Mouse (Mus musculus) testis, adult 2 months (tissue): ENCODE results near the gene Cntnap2. TPM values are rescaled to one million over a fixed set of nuclear protein-coding genes. Genes with fewer than 3 reads are reported as not detected.

ENCODE experiments used
- H3K27ac ChIP-seq: fragments of 200-500 bp; 2 replicates; pipeline ENCODE4 v1.5.1; 2012; ENCODE audit warnings: low read depth, low read length; ENCODE audit not compliant: control insufficient read depth, insufficient read depth
- H3K27me3 ChIP-seq: fragments of 200-500 bp; 2 replicates; pipeline ENCODE4 v1.6.1; 2012; ENCODE audit warnings: mild to moderate bottlenecking, low read length, moderate library complexity; ENCODE audit not compliant: control insufficient read depth, insufficient read depth
- H3K36me3 ChIP-seq: fragments of 200-500 bp; 2 replicates; pipeline ENCODE4 v1.6.1; 2012; ENCODE audit warnings: mild to moderate bottlenecking, low read length; ENCODE audit not compliant: control insufficient read depth, insufficient read depth
- H3K4me1 ChIP-seq: fragments of 200-500 bp; 2 replicates; pipeline ENCODE4 v1.6.1; 2012; ENCODE audit warnings: low read length; ENCODE audit not compliant: control insufficient read depth, insufficient read depth
- H3K4me3 ChIP-seq: fragments of 200-500 bp; 2 replicates; pipeline ENCODE4 v1.5.1; 2012; ENCODE audit warnings: low read depth, mild to moderate bottlenecking, low read length, moderate library complexity, mixed read lengths; ENCODE audit not compliant: control insufficient read depth
- CTCF ChIP-seq: fragments of 200-500 bp; IDR thresholded peaks from 2 replicates; pipeline ENCODE4 v1.5.1; 2012; ENCODE audit warnings: low read depth, mild to moderate bottlenecking, inconsistent platforms, low read length, moderate library complexity; ENCODE audit not compliant: control insufficient read depth, insufficient read depth, insufficient replicate concordance
- POLR2A ChIP-seq: fragments of 200-500 bp; IDR thresholded peaks from 2 replicates; pipeline ENCODE4 v1.6.1; 2012; ENCODE audit warnings: low read depth, mild to moderate bottlenecking, inconsistent platforms, low read length, moderate library complexity; ENCODE audit not compliant: control insufficient read depth
- polyA plus RNA-seq: library from polyadenylated mRNA; depleted of rRNA; stranded (reverse); fragments of >200 nt; gene quantifications from 2 replicates; pipeline ENCODE4 v1.2.3, GENCODE M21; 2012

Cntnap2 gene
- polyA plus RNA-seq, 1 experiment: 49.6 TPM

DNA sequence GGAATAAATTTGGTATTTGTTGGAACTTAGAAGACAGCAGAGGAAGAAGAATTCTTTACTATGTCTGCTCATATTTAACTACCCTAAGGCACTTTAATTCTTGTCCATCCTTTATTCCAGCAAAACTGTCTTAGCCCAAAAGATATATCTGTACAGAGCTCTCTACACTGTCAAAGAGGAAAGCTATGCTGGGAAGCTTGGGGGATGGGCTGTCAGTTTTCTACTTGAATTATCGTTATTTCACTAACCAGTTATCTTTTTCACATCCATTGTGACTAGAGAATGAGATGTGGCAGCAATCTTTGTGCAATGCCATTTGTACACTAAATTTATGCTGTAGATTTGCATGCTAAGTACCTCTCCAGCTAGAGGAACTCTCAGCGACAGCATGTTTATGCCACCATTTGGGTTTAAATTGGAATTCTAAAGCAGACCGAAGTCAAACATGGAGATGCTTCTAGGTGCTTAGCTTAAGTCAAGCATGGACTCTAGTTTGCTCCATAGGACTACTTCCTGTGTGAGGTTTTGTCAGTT is 268.9 kb downstream of the Cntnap2 start:
- no peaks in the 10 kb centered on the region for H3K27me3 ChIP-seq
- no peaks in the 10 kb centered on the region for H3K4me1 ChIP-seq
- no peaks in the 10 kb centered on the region for H3K36me3 ChIP-seq
- TF ChIP-seq POLR2A: no peak
- TF ChIP-seq CTCF: no peak
- no peak overlapping the region for H3K27ac ChIP-seq
- no peak overlapping the region for H3K4me3 ChIP-seq

DNA sequence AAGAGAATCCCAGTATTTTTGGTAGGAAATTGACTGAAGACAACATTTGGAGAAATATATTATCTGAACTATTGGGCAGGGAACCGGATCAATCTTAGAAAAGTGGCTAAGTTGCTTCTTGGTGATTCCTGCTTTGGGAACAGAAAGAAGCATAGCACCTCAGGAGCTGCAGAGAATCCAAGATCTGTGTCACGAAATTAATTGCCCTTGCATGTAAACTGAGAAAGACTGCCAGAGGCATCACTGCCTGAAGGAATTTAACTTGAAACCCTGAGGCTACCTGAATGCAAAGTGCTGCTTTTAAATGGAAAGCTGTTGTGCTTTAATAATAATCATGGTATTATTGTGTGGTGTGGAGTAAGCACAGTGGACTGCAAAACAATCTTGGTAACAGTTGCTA is 286.2 kb downstream of the Cntnap2 start:
- no peak overlapping the region for H3K27ac ChIP-seq
- H3K36me3 ChIP-seq: no peaks in the 10 kb centered on the region
- H3K27me3 ChIP-seq: no peaks in the 10 kb centered on the region
- H3K4me1 ChIP-seq: no peaks in the 10 kb centered on the region
- TF ChIP-seq CTCF (no peak), POLR2A (no peak)
- H3K4me3 ChIP-seq: no peak overlapping the region

- H3K27me3 ChIP-seq: no peaks in the 10 kb centered on the region
- H3K4me1 ChIP-seq: no peaks in the 10 kb centered on the region
- H3K36me3 ChIP-seq: no peaks in the 10 kb centered on the region
- H3K4me3 ChIP-seq: no peak overlapping the region
- no peak overlapping the region for H3K27ac ChIP-seq
- TF ChIP-seq CTCF (no peak), POLR2A (no peak)
Observed at GRCm38 (mm10) chr6:45345953-45346352, 286.8 kb downstream of the Cntnap2 start.

GRCm38 (mm10) chr6:45366442-45366841 is 307.3 kb downstream of the Cntnap2 start:
- no peak overlapping the region for H3K4me3 ChIP-seq
- TF ChIP-seq POLR2A (no peak), CTCF (no peak)
- no peaks in the 10 kb centered on the region for H3K27me3 ChIP-seq
- no peak overlapping the region for H3K27ac ChIP-seq
- no peaks in the 10 kb centered on the region for H3K36me3 ChIP-seq
- H3K4me1 ChIP-seq: no peaks in the 10 kb centered on the region

DNA sequence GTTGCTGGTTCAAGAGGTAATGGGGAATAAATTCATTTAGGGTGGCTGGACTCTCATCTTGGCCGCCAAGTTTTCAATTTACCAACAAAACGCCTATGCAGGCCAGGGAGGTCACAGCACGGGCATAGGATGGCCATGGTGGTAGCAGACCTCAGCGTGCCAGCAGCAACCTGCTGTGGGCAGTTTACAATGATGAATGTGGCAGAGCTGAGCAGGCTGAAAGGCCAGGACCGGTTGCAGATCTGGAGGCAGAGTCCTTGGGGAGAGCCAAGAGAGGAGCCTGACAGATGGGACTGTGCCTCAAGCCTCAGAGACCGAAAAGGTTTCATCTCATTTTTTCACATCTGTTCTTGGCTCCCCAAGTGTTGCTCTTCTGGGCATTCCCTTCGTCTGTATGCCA is 322.0 kb downstream of the Cntnap2 start:
- Histone ChIP-seq H3K4me1 (no peaks in the 10 kb centered on the region), H3K27me3 (no peaks in the 10 kb centered on the region), H3K36me3 (no peaks in the 10 kb centered on the region), H3K27ac (no peak overlapping the region), H3K4me3 (no peak overlapping the region)
- TF ChIP-seq POLR2A (no peak), CTCF (no peak)

DNA sequence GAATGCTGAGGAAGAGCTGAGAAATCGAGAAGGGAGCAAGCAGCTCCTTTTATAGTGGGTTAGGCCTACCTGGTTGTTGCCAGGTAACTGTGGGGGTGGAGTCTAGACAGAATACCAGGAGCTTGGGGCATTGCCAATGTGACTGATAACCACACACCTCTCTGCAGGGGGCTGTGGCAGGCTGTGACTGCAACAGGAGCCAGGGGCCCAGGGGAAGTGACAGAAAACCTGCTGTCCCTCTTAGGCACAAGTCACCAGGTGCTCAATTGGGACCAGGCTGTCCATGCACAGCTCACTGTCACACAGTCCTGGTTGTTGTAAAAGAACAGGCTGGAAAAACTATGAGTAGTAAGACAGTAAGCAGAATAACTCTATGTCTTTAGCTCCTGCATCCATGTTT is 329.9 kb downstream of the Cntnap2 start:
- Histone ChIP-seq H3K4me1 (no peaks in the 10 kb centered on the region), H3K27ac (no peak overlapping the region), H3K4me3 (no peak overlapping the region), H3K27me3 (no peaks in the 10 kb centered on the region), H3K36me3 (no peaks in the 10 kb centered on the region)
- TF ChIP-seq POLR2A (no peak), CTCF (no peak)

DNA sequence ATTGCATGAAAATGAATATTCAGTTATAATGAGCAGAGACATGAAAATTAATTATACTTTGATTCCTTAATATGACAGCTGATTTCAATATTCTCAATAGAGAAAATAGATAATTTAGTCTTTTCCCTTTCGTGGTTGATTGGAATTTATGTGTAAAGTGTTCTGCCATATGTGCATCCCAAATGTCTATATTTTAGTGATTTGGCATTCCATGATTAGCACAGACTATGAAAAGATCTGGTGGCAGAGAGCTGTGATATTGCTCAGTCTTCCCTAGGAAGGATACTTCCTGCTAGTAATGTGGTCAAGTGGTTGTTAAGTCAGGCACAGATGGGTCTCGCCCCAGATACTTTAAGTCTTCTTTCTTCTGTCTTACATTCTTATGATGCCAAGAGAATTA is 354.5 kb downstream of the Cntnap2 start:
- no peaks in the 10 kb centered on the region for H3K4me1 ChIP-seq

DNA sequence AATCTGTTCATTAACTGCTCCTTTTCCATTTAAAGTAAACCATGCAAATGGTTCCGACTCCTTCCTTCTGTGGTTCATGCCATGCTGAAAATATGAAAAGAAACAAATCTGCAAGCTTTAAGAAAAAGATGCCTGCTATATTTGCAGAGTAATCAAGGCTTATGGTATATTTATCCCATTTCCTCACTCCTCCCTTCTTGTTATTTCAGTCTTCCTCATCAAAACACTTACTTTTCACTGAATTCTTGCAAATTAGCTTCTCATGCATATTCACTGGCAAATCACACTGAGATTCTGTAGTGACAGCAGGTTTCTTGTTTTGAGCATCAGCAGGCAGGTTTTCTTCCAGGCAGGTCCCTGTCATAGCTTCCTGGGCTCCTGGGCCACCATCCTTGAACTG is 396.3 kb downstream of the Cntnap2 start:
- Histone ChIP-seq H3K27me3 (no peaks in the 10 kb centered on the region), H3K4me3 (no peak overlapping the region), H3K27ac (no peak overlapping the region), H3K36me3 (no peaks in the 10 kb centered on the region), H3K4me1 (no peaks in the 10 kb centered on the region)
- no peak for TF ChIP-seq POLR2A
- no peak for TF ChIP-seq CTCF

More for the DNA sequence above, 354.5 kb downstream of the Cntnap2 start:
- Histone ChIP-seq H3K27ac (no peak overlapping the region), H3K4me3 (no peak overlapping the region), H3K27me3 (no peaks in the 10 kb centered on the region), H3K36me3 (no peaks in the 10 kb centered on the region)
- TF ChIP-seq POLR2A (no peak), CTCF (no peak)
